Mouse (Mus musculus) heart, embryonic 15.5 days (tissue): ENCODE results near the gene Shmt2. TPM values are rescaled to one million over a fixed set of nuclear protein-coding genes. Genes with fewer than 3 reads are reported as not detected.

Source experiments
- ATAC-seq: fragments of 200-750 bp; cut with Nextera tagmentation; replicated peaks from 2 replicates; pipeline ENCODE4 v1.8.0; 2017; ENCODE audit warnings: low read depth, moderate TSS enrichment; ENCODE audit not compliant: insufficient number of reproducible peaks, insufficient read depth, low FRiP score
- H3K27ac ChIP-seq: fragments of 300-500 bp; sonication (generic); 2 replicates; pipeline ENCODE4 v1.5.1; 2015; ENCODE audit warnings: mild to moderate bottlenecking, inconsistent platforms
- H3K27me3 ChIP-seq: fragments of 300-500 bp; sonication (generic); 2 replicates; pipeline ENCODE4 v1.6.1; 2015; ENCODE audit warnings: inconsistent platforms
- H3K36me3 ChIP-seq: fragments of 300-500 bp; sonication (generic); 2 replicates; pipeline ENCODE4 v1.6.1; 2015; ENCODE audit warnings: mild to moderate bottlenecking, inconsistent platforms
- H3K4me1 ChIP-seq: fragments of 300-500 bp; sonication (generic); replicated peaks from 2 replicates; pipeline ENCODE4 v1.6.1; 2015; ENCODE audit warnings: inconsistent platforms
- H3K4me2 ChIP-seq: fragments of 300-500 bp; sonication (generic); 2 replicates; pipeline ENCODE4 v1.6.1; 2015; ENCODE audit warnings: inconsistent platforms, mild to moderate bottlenecking, moderate library complexity
- H3K4me3 ChIP-seq: fragments of 300-500 bp; sonication (generic); 2 replicates; pipeline ENCODE4 v1.5.1; 2015; ENCODE audit warnings: mild to moderate bottlenecking, inconsistent platforms
- H3K9ac ChIP-seq: fragments of 300-500 bp; sonication (generic); 2 replicates; pipeline ENCODE4 v1.6.1; 2015; ENCODE audit warnings: mild to moderate bottlenecking, inconsistent platforms
- H3K9me3 ChIP-seq: fragments of 300-500 bp; sonication (generic); replicated peaks from 2 replicates; pipeline ENCODE4 v1.6.1; 2016; ENCODE audit warnings: inconsistent platforms
- WGBS: fragments of 180-500 bp; shearing (Covaris S2); methylation state at CpG from one replicate; pipeline ENCODE4 v1.1.7; 2015; ENCODE audit warnings: mixed read lengths; 5-methylcytosine and 5-hydroxymethylcytosine counted together
- polyA plus RNA-seq: library from polyadenylated mRNA; unstranded; fragments of >200 nt; fragmentation: Nextera tagmentation; extraction: Ambion mirVana; gene quantifications from 2 replicates; pipeline ENCODE4 v1.2.1, GENCODE M21; 2015

Gene Shmt2
- polyA plus RNA-seq: 89.8 and 106 TPM in 2 replicates

GRCm38 (mm10) chr10:127522088-127522581 is at the start of gene Shmt2:
Gene Shmt2 (minus strand): TSS chr10:127522444.
- Histone ChIP-seq H3K27ac (0 out of 2 replicates have a peak within 1 kb of the TSS, but pooled peaks have one; percentile 47), H3K27me3 (peaks cover 42% of the 10 kb centered on the region), H3K4me2 (peak within 1 kb of the TSS; percentile 94), H3K36me3 (peaks cover 24% of the 10 kb centered on the region), H3K4me1 (peaks cover 39% of the 10 kb centered on the region), H3K4me3 (peak within 1 kb of the TSS; percentile 76), H3K9me3 (no peaks in the 10 kb centered on the region), H3K9ac (peak within 1 kb of the TSS; percentile 71)
- peak; percentile 49; the same call in 1 of the 2 replicates for ATAC-seq
- WGBS: under 1% methylated on average over 21 of the region's 21 CpGs

- Histone ChIP-seq H3K36me3 (peaks cover 31% of the 10 kb centered on the region), H3K4me3 (no peak overlapping the region), H3K9me3 (no peaks in the 10 kb centered on the region), H3K27ac (no peak overlapping the region), H3K9ac (no peak overlapping the region), H3K27me3 (no peaks in the 10 kb centered on the region), H3K4me1 (peaks cover 5% of the 10 kb centered on the region; the same call in 1 of the 2 replicates), H3K4me2 (no peak overlapping the region)
- no peak for ATAC-seq
- WGBS: 86% methylated on average over 17 of the region's 17 CpGs
Measured at GRCm38 (mm10) chr10:127570937-127571641, 48.8 kb upstream of the Shmt2 start.

GRCm38 (mm10) chr10:127570384-127570783 is 48.1 kb upstream of the Shmt2 start:
- Histone ChIP-seq H3K27ac (no peak overlapping the region), H3K4me1 (peaks cover 5% of the 10 kb centered on the region; the same call in 1 of the 2 replicates), H3K9ac (no peak overlapping the region), H3K27me3 (no peaks in the 10 kb centered on the region), H3K9me3 (no peaks in the 10 kb centered on the region), H3K4me2 (no peak overlapping the region), H3K36me3 (peaks cover 31% of the 10 kb centered on the region), H3K4me3 (no peak overlapping the region)
- 67% methylated on average over 6 of the region's 6 CpGs for WGBS
- ATAC-seq: no peak

- H3K36me3 ChIP-seq: peaks cover 31% of the 10 kb centered on the region
- WGBS: 24% methylated on average over 3 of the region's 3 CpGs
Measured at GRCm38 (mm10) chr10:127569450-127569849, 47.2 kb upstream of the Shmt2 start.

GRCm38 (mm10) chr10:127566553-127567326 is 44.5 kb upstream of the Shmt2 start:
- WGBS: 93% methylated on average over 28 of the region's 28 CpGs
- Histone ChIP-seq H3K4me3 (no peak overlapping the region), H3K9me3 (no peaks in the 10 kb centered on the region), H3K27me3 (no peaks in the 10 kb centered on the region), H3K36me3 (0 out of 2 replicates have a peak, but pooled peaks cover 14% of the 10 kb centered on the region), H3K4me2 (no peak overlapping the region), H3K27ac (no peak overlapping the region), H3K4me1 (peaks cover 22% of the 10 kb centered on the region), H3K9ac (no peak overlapping the region)
- ATAC-seq: no peak

More at GRCm38 (mm10) chr10:127569450-127569849, 47.2 kb upstream of the Shmt2 start:
- H3K9ac ChIP-seq: no peak overlapping the region
- no peak; the same call in 1 of the 2 replicates for ATAC-seq
- no peaks in the 10 kb centered on the region for H3K9me3 ChIP-seq
- peaks cover 8% of the 10 kb centered on the region for H3K4me1 ChIP-seq
- no peak overlapping the region for H3K27ac ChIP-seq
- H3K27me3 ChIP-seq: no peaks in the 10 kb centered on the region
- H3K4me2 ChIP-seq: no peak overlapping the region
- H3K4me3 ChIP-seq: no peak overlapping the region

GRCm38 (mm10) chr10:127564301-127564700 is 42.1 kb upstream of the Shmt2 start:
- Histone ChIP-seq H3K36me3 (peaks cover 15% of the 10 kb centered on the region; the same call in 1 of the 2 replicates), H3K9me3 (no peaks in the 10 kb centered on the region), H3K27me3 (no peaks in the 10 kb centered on the region), H3K9ac (no peak overlapping the region), H3K4me3 (no peak overlapping the region), H3K4me2 (peak overlapping the region; percentile 21), H3K27ac (peak overlapping the region; percentile 16), H3K4me1 (peaks cover 18% of the 10 kb centered on the region)
- peak; percentile 81 for ATAC-seq
- WGBS: 19% methylated on average over 13 of the region's 13 CpGs

- ATAC-seq: 0 out of 2 replicates have a peak, but pooled peaks have one; percentile 12
- Histone ChIP-seq H3K9me3 (no peaks in the 10 kb centered on the region), H3K4me3 (no peak overlapping the region), H3K4me1 (peaks cover 18% of the 10 kb centered on the region), H3K27ac (peak overlapping the region; percentile 16), H3K27me3 (no peaks in the 10 kb centered on the region), H3K4me2 (peak overlapping the region; percentile 21), H3K36me3 (peaks cover 15% of the 10 kb centered on the region; the same call in 1 of the 2 replicates), H3K9ac (no peak overlapping the region)
- 50% methylated on average over 8 of the region's 8 CpGs for WGBS
Measured at GRCm38 (mm10) chr10:127563840-127564239, 41.6 kb upstream of the Shmt2 start.

- Histone ChIP-seq H3K9me3 (no peaks in the 10 kb centered on the region), H3K4me3 (no peak overlapping the region), H3K4me1 (peaks cover 18% of the 10 kb centered on the region), H3K9ac (no peak overlapping the region), H3K4me2 (no peak overlapping the region), H3K27me3 (no peaks in the 10 kb centered on the region), H3K36me3 (peaks cover 30% of the 10 kb centered on the region; the same call in 1 of the 2 replicates), H3K27ac (no peak overlapping the region)
- ATAC-seq: no peak
Measured at GRCm38 (mm10) chr10:127561145-127561544, 38.9 kb upstream of the Shmt2 start.

GRCm38 (mm10) chr10:127557397-127557796 is 35.2 kb upstream of the Shmt2 start:
- 92% methylated on average over 13 of the region's 13 CpGs for WGBS
- H3K36me3 ChIP-seq: peaks cover 56% of the 10 kb centered on the region

GRCm38 (mm10) chr10:127555703-127556102 is 33.5 kb upstream of the Shmt2 start:
- no peak overlapping the region for H3K27ac ChIP-seq
- H3K4me2 ChIP-seq: no peak overlapping the region
- no peak overlapping the region for H3K9ac ChIP-seq
- H3K9me3 ChIP-seq: no peaks in the 10 kb centered on the region
- WGBS: 70% methylated on average over 18 of the region's 18 CpGs
- H3K4me3 ChIP-seq: no peak overlapping the region
- H3K36me3 ChIP-seq: peaks cover 57% of the 10 kb centered on the region
- no peak for ATAC-seq
- no peaks in the 10 kb centered on the region for H3K27me3 ChIP-seq
- no peaks in the 10 kb centered on the region for H3K4me1 ChIP-seq

More at GRCm38 (mm10) chr10:127557397-127557796, 35.2 kb upstream of the Shmt2 start:
- no peak overlapping the region for H3K4me2 ChIP-seq
- ATAC-seq: no peak
- H3K9ac ChIP-seq: no peak overlapping the region
- no peaks in the 10 kb centered on the region for H3K4me1 ChIP-seq
- no peaks in the 10 kb centered on the region for H3K9me3 ChIP-seq
- no peak overlapping the region for H3K4me3 ChIP-seq
- H3K27ac ChIP-seq: no peak overlapping the region
- H3K27me3 ChIP-seq: no peaks in the 10 kb centered on the region

- no peak for ATAC-seq
- Histone ChIP-seq H3K27ac (no peak overlapping the region), H3K9ac (no peak overlapping the region), H3K4me1 (no peaks in the 10 kb centered on the region), H3K4me2 (no peak overlapping the region), H3K4me3 (no peak overlapping the region), H3K9me3 (no peaks in the 10 kb centered on the region), H3K27me3 (no peaks in the 10 kb centered on the region), H3K36me3 (peaks cover 39% of the 10 kb centered on the region)
- WGBS: 88% methylated on average over 17 of the region's 17 CpGs
Measured at GRCm38 (mm10) chr10:127549892-127550291, 27.6 kb upstream of the Shmt2 start.
